Mouse (Mus musculus): Measurements from ENCODE around the gene Smoc1.

The Smoc1 gene

GRCm38 (mm10) chr12:81130692-81131091 is 104.1 kb downstream of the Smoc1 start:
- no peak for DNase-seq (ENCODE audit: low spot score)

GRCm38 (mm10) chr12:81131114-81131513 is 104.5 kb downstream of the Smoc1 start:
- DNase-seq (ENCODE audit: low spot score) = no peak

DNA sequence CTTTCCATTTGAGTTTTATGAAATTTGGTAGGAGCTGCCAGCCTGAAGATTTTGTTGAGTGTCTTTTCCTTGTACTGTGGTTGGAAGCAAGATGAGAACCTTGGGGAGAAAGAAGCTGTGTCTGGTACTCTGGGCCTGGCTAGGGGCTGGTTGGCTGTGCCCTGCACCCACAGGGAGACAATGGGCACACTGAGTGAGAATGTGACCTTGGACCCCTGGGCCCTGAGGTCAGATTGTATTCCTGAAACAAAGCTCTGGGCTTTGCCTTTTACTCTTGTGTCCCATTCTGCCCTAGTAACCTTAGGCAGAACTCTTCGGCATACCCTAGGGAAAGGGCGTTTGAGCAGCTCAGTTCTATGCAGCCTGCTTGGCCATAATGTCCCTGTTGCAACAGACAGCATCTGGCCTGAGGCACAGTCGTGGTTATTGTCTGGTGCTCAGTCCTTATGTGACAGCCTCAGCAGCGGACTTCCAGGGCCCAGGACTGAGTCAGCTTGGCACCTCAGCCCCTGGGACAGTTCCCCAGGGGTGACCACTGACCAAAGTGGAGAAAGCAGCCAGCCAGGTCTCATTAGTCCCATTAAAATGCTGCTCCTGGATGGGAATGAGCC is 106.6 kb downstream of the Smoc1 start:
- no peak for DNase-seq (ENCODE audit: low spot score)

GRCm38 (mm10) chr12:81138217-81138616 is 111.6 kb downstream of the Smoc1 start:
- no peak for DNase-seq (ENCODE audit: low spot score)

GRCm38 (mm10) chr12:81139463-81139862 is 112.9 kb downstream of the Smoc1 start:
- DNase-seq (ENCODE audit: low spot score) = no peak

GRCm38 (mm10) chr12:81140594-81141328 is 114.2 kb downstream of the Smoc1 start:
- DNase-seq (ENCODE audit: low spot score) = no peak

GRCm38 (mm10) chr12:81141329-81141711 is 114.7 kb downstream of the Smoc1 start:
- DNase-seq (ENCODE audit: low spot score) = no peak

- DNase-seq (ENCODE audit: low spot score) = no peak
Observed at GRCm38 (mm10) chr12:81142231-81142630, 115.6 kb downstream of the Smoc1 start.

- no peak for DNase-seq (ENCODE audit: low spot score)
Observed at GRCm38 (mm10) chr12:81144201-81144600, 117.6 kb downstream of the Smoc1 start.

GRCm38 (mm10) chr12:81146417-81147180 is 120.0 kb downstream of the Smoc1 start:
- DNase-seq (ENCODE audit: low spot score) = no peak

DNA sequence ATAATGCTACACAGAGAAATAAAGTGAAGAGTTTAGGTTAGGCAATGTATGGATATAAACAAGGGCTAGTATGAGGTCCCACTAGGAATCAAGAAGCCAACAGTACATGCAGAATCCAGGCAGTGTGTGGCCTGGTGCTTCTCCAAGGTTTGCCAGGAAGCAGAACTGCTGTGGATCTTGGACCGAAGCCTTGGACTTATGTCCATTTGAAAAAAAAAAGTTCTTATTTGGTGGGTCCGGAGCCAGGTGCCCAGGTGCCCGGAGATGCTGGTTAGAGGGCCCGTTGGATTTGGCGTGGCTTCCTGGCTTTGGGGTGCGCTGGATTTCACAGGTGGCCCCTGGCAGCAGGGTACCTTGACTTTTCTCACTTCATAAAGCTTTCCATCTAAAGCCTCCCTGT is 121.3 kb downstream of the Smoc1 start:
- no peak for DNase-seq (ENCODE audit: low spot score)

GRCm38 (mm10) chr12:81150917-81151316 is 124.3 kb downstream of the Smoc1 start:
- DNase-seq (ENCODE audit: low spot score) = no peak

DNA sequence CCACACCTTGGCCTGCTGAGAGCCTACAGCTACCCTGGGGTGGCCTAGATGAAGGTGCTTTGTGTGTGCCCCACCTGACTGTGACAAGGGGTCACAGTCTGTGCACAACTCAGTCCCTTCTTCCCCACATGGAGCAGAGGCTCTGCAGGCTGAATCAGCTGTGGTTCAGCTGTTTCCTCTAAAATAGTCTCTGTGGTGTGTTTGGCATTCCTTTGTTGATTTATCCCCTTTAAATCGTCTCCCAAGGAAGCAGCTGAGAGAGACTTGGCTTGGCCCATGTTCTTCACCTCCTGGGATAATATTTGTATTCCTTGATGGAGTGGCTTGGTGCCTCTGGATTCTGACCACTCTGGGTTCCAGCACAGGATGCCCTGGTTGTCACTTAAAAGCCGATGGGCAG is 125.5 kb downstream of the Smoc1 start:
- no peak for DNase-seq (ENCODE audit: low spot score)

- DNase-seq (ENCODE audit: low spot score) = no peak
Observed at GRCm38 (mm10) chr12:81155675-81156074, 129.1 kb downstream of the Smoc1 start.

GRCm38 (mm10) chr12:81156841-81157240 is 130.2 kb downstream of the Smoc1 start:
- no peak for DNase-seq (ENCODE audit: low spot score)

DNA sequence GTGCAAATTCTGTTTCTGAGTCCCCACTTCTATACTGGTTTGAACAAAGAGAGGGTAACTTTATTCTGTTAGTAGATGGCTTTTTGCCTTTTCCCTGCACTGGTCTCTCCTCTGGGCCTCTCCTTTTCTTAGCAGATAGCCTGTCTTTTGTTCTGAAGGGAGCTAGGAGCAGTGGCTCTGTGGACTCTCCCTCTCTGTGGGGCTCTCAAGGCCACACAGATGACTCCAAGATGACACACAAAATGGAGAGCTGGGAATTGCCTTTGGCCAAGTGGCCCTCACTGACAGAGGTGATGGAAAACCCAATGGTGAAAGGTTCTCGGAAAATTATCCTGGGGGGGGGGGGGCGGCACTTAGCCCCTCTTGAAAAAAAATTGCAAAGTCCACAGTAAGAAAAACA is 133.3 kb downstream of the Smoc1 start:
- no peak for DNase-seq (ENCODE audit: low spot score)

DNA sequence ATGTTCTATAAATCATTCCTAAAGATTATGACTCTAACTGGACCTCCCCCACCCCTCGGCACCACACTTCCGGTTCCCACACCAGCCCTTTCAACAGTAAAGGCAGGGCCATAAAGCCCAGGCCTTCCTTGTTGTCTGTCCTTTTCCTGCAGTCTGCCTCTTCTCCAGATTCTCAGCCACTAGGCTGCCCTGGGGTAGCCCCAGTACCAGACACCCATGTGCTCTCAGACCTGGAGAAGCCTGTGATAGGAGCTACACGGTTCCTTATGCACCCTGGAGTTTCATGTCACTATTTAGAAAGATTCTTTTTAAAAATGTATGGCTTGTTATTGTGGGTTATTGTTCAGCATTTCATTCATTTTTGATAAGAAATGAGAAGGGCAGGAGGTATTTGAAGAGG is 133.8 kb downstream of the Smoc1 start:
- DNase-seq (ENCODE audit: low spot score) = no peak

DNA sequence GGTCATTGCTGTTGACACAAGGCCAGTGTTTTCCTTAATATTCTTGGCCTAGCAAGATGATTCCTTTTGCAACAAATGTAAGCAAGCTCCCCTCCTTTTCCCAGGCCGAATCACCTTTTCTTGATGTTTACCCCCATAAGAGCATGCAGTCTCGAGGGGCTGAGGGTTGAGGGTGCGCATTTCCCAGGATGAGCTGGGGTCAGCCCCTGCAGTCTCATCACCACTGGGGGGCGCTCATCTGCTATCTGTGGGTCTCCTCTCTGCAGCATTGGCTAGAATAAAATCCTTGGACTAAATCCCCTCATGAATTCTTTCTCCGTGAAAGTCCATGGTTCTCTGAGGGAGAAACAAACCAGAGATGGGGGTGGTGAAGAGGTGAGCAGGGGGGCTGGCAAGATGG is 134.2 kb downstream of the Smoc1 start:
- no peak for DNase-seq (ENCODE audit: low spot score)

DNA sequence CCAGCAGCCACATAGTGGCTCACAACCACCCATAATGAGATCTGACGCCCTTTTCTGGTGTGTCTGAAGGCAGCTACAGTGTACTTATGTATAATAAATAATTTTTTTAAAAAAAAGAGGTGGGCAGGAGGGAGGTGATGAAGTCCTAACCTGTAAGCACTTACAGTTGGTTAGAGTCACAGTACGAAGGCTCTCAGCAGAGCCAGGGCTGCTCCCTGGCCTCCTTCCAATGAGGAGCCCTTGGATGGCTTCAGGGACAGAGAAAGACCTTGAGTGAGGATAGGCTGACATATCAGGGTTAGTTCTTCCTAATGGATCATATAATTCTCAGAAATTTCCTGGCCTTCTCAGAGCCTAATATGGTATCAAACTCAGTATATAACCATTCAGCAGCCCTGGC is 134.7 kb downstream of the Smoc1 start:
- DNase-seq (ENCODE audit: low spot score) = no peak

GRCm38 (mm10) chr12:81163131-81163530 is 136.5 kb downstream of the Smoc1 start:
- no peak for DNase-seq (ENCODE audit: low spot score)

DNA sequence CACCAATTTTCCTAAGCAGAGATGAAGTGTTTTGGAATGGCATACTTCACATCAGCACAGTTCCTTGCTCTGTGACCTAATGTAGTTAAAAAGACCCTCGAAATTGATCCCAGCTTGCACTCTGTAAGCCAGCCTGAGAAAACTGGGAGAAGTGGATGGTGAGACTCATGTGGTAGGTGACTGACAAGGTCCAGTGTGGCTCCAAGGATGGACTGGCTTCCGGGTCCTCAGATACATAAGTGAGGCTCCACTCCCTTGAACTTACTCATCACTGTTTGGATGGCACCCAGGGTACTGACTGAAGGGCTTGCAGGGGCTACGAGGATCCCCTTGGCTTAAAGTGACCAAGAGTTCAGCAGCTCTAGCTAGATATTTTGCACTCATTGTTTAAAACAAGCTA is 137.0 kb downstream of the Smoc1 start:
- DNase-seq (ENCODE audit: low spot score) = no peak

DNA sequence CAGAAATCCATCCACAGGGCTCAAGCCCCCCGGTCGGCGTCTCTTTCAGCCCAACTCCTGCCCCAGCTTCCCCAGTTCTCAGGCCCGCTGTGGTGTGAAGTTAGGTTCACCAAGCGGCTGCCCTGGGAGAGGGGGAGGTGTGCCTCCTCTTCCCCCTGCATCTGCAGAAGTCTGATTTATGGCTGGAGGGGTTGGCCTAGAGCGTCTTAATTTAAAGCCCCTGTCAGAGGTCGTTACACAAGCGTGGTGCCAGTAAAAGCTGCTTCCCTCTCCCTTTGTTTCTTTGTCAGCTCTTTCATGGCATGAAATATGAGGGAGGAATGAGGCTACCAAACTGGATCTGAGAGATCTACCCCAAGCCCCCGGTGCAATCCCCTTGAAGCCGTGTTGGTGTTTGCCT is 139.5 kb downstream of the Smoc1 start:
- DNase-seq (ENCODE audit: low spot score) = no peak

- no peak for DNase-seq (ENCODE audit: low spot score)
Observed at GRCm38 (mm10) chr12:81166615-81167014, 140.0 kb downstream of the Smoc1 start.
